Mouse (Mus musculus) adrenal gland, postnatal 36 days (tissue): ENCODE measurements at regions not wholly inside any gene's neighbourhood (a gene's known extent, or its start where the extent isn't known, plus 50 kb on each side); places are given as distances from the start of the nearest gene placed in this dataset.
A peak's percentile ranks its signal among the peaks of the same experiment; 100 is the strongest.

Source experiments
- DNase-seq, 2 experiments: peaks; one replicate each; pipeline ENCODE4 v3.0.0; 2021; ENCODE audit warnings: mixed read lengths in 1 of 2

DNA sequence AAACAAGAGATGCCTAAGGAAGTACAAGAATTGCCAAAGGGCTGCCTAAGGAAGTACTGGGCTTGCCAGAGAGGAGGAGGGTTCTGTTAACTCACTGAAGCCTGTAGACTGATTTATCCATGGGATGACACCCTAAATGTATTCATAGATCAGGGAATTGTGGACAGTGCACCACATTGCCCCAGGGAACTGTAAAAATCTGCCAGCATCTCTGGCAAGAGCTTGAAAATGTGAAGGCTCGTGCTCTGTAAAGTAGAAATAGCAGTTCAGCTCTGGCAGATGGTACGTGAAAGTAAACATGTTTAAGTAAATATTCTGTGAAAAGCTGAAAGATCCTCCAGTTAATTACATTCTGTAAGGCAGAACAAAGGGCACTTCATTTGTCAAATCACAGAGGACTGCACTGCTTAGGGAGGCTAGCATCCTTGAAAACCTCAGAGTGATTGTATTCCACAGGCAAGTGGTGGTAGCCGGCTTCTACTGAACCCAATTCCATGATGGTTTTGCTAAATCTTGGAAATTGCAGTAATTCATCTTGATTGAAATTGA is 445.9 kb upstream of the Grin3a start:
- DNase-seq, result no peak

DNA sequence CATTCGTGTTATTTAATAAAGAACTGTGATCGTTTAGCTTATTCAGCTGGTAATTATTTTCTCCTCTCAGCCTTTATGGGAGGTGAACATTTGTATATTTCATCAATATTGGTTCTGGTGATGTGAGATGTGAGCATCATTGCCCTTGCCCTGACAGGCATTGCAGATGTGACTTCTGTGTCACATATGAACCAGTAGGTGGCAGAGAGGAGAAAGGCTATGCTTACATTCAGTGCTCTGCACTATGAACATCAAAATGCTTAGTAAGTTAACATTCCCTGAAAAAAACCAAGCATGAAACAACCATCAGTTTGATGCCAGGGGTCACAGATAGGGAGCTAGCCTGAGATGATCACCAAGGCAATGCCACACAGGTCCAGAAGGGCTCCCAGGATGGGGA is 441.1 kb upstream of the Grin3a start:
- DNase-seq, result no peak

DNA sequence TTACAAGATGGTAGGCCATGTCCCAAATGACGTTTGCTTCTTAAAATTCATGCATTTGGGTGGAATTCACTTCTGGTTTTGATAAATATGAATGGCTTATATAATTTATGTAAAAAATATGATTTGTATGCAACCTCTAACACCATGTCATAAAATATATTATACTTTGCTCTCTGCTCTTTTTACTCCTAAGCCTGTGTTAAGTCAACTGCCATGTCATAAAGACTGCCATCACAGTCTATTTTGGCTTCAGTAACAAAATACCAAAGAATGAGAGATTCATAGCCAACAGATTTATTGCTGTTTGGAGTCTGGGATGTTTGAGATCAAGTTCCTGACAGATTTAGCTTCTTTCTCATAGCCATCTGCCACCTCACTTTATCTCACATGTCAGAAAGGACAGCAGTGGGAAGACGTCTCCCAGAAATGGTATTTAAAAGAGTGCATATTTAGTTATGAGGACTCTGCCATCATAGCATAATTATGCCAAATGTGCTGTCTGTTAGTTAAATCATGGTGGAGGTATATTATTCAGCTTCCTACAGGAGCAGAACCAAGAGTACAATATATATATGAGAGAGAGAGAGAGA is 413.6 kb upstream of the Grin3a start:
- no peak for DNase-seq

DNA sequence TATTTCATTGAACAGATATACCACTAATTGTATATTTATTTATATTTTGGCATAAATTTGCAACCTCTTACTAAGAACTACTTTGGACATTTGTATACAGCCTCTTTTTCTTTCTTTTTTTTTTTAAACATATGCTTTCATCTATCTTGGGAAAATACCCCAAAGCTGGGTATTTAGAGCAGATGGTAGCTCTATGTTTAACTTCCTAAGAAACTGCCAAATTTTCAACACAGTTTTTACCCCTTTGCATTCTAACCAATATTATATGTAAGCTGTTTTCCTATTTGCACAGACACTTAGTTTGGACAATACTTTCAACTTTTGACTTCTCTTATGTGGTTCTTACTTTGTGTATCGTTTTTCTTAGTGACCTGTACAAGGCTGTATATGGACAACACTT is 396.5 kb upstream of the Grin3a start:
- no peak for DNase-seq

DNA sequence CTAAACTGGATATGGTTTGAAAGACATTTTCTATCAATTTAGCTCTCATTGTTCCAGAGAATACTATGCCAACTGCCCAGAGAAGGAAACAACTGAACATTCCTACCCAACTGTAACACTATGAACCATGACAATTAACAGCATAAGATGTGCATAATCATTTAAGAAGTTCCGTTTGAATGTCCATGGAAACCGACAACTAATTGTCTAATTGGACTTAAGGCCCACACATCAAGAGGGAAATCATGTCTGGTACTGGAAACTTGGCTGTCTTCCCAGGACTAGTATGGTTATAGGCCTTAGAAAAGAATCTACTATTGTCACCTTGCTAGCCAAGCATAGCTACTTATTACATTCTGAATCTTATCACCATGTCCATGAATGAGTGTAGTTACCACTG is 395.4 kb upstream of the Grin3a start:
- no peak for DNase-seq

DNA sequence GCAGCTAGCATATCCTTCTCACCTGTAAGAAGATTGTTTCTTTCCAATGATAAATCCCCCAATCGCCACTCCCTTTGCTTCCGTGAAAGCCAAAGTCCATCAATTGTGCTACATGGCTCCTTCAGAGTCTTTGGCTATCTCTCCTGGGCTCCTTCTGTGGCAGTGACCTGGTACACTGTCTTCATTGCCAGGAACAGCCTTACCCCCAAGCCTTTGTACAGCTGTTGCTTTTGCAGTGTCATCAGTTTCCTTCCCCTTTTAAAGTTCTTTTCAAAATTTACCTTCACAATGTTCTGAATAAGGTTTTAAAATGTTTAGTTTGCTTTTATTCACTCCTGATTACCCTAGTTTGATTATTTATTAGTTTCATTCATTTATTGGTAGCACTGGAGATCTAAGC is 393.8 kb upstream of the Grin3a start:
- DNase-seq, result no peak

DNA sequence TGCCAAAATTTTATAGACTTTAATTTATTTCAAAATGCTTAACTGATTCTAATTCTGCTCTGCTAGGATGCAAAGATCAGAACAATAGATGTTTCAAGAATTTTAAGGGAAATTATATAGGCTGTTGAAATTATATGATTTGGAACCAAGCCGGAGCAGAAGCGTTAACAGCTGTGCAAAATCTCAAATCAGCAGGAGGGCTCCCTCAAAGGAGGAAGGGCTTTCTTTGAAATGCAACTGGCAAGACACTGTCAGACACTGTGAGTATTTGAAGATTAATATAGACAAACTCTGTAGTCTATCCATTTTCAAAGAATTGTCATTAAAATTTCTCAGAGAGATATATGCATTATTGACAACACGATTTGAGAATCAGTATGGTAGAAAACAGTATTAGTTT is 389.9 kb upstream of the Grin3a start:
- no peak for DNase-seq

DNA sequence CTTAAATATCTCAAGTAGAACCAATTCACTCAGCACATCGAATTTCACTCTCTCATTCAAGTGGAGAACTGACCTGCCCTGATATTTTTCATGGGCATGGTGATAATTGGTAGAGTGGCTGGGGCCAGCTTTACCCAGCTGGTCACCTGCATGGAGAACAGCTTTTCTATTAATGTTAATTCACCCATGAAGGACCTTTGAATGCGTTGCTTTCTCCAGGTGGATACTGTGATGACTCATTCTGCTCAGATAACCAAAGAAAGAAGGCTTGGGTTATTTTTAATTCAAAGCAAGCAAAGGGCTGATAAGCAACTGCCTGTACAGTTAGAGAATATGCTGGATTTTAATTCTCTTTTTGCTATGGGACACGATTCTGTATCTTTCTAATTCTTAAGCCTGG is 357.8 kb upstream of the Grin3a start:
- no peak for DNase-seq

DNA sequence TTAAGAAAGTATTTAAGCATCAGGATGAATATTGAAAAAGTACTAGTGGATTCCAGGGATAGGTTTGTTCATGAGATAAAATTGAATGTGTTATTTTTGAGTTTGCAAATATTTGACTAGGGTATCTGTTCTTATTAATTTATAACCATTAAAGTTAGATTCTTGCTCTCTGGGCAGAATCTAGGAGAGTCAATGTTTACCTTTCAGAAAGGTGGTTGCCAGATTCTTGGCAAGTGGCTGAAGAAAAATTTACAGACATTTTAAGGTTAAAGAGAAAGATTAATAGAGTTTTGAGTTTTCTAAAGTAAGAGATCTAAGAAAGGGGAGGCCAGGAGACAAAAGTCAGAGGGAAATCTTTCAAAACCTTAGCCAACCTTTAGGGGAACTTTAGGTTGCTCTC is 331.7 kb upstream of the Grin3a start:
- no peak for DNase-seq

DNA sequence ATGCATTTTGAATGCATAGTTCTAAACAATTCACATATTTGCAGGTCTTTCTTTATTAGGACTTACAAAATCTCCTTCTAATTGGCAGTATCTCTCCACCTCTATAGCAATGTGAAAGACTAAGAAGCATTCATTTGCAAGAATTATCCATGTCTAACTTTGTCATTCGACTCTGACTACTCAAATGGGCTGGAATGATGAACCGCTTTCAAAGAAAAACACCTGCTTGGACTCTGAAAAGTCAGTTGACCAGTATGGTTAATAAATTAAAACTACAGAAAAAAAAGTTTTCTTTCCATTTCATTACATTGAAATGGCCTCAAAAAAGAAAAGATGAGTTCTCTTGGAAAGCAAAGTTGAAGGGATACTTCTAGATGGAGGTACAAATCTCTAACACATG is 331.1 kb upstream of the Grin3a start:
- DNase-seq, result no peak

DNA sequence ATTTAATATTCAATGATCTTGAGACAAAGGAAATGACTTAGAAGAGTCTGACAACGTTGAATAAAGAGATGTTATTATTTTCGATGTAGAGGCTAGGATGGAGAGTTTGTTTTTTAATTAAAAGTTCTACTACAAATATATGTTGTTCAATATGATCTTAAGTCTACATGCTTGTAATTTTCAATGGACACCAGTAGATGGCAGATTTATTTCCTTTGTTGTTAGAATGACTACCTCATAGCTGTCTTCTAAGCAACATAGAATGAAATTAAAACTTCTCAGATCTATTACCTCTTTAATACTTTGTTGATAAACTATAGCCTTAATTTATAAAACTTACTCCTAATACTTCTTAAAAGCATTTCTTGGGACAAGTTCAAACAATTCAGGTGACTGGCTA is 315.3 kb upstream of the Grin3a start:
- no peak for DNase-seq

DNA sequence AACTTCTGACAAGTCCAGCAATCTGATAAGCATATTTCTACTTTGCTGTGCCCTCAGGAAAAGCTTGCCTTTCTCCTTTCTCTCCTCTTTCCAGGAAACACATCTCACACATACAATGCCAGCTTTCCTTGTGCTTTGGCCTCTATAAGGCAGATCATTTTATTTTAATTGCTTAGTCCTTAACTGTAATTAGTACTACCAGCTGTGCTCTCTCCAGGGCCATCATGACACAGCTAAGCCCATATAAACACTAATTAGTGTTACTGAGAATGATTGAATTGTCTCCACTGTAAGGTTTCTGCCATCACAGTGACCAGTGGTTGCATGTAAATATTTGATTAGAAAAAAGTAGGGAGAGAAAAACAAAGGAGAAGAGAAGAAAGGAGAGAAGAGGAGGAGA is 300.4 kb upstream of the Grin3a start:
- no peak for DNase-seq

DNA sequence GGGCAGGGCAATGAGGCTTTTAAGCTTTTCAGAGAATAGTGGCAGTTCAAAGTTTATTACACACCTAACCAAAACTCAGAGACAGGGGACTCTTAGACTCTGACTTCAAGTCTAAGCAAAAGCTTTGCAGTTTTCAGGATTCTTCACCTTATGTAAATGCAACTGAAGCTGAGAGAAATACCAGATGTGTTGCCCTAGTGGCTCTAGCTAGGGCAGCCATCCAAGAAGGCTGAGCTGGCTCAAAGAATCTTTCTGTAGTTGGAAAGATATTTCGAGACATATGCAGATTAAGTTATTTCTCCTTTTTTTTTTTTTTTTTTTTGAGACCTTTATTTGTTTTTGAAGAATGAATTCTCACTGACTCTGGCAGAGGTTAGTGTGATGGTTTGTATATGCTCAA is 284.7 kb upstream of the Grin3a start:
- DNase-seq, result no peak

DNA sequence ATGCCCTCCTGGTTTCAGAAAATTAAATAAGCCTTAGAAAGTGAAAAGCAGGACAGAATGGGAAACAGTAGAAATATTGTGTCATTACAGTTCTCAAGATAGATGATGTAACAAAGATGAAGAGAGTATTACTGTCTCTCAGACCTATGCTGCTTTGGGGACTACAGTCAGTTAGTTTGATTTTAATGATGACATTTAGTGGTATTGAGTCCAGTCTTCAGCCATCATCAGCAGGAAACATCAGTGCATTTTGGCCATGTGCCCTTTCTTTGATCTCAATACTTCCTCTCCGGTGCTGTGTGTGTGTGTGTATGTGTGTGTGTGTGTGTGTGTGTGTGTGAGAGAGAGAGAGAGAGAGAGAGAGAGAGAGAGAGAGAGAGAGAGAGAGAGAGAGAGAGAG is 261.0 kb upstream of the Grin3a start:
- no peak for DNase-seq

DNA sequence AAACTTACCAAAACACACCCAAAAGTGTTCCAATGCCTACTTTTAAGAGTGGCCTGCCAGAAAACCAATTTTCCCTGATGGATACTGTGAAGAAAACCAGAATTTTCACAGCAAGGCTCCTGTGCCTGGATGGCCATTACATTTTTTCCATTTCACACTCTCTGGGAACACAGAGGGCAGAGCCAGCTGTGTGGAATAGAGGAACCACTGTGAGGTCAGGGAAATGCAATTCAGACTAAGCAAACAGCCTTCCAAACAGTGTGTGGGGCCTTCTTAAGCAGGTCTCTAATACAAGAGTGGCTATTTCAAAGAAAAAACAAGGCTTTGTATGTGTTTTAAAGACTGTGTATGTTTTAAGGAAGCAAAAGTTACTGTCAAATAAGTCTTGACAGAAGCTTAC is 242.3 kb upstream of the Grin3a start:
- no peak for DNase-seq

DNA sequence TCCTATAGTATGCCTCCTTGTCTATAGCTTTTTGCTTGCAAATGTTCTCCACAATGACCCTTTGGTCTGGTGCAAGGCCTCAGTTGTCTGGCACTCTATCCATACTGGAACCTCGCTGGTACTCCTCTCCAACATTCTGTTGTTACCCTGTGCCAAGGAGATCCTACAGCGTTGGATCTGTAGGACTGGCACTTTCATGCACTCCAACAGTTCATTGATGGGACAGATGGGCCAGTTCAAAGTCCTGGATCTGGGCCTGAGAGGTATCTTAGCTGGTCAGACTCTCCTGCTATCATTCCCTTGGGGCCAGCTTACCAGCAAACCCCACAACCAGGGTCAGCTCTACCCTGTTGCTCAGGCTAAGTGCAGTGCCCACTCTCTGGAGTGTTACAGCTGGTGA is 241.1 kb upstream of the Grin3a start:
- DNase-seq, result no peak

DNA sequence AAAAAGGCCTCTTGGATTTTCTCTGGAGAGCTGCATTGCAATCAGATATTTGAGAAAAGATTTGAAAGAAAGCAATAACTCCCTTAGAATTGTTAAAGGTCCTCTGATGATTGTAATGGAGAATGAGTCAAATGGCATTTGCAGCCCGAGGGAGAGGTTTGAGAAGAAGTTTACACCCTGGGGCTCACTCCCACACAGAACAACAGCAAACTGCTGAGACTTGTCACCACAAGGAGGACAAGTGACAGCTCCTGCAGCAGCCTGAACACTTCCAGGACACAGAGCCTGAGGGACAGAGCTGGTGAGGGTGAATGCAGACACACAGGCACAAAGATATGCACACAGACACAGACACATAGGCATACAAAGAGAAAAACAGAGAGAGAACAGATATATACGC is 210.0 kb upstream of the Grin3a start:
- DNase-seq, result no peak

DNA sequence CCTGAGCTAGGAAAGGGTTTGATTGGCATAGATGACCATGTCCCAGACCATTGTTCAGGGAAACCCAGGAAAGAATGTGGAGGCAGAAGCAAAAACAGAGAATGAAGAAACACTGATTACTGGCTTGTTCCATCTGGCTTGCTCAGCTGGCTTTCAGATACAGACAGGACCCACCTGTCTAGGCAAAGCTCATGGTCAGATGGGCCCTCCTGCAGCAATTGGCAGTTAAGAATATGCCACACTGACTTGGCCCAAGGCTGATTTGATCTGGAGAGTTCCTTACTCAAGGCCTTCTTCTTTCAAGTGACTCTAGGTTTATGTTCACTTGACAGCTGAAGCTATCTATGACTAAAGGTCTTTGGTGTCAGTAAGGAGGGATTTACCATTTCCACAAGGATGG is 195.9 kb upstream of the Grin3a start:
- DNase-seq, result no peak

DNA sequence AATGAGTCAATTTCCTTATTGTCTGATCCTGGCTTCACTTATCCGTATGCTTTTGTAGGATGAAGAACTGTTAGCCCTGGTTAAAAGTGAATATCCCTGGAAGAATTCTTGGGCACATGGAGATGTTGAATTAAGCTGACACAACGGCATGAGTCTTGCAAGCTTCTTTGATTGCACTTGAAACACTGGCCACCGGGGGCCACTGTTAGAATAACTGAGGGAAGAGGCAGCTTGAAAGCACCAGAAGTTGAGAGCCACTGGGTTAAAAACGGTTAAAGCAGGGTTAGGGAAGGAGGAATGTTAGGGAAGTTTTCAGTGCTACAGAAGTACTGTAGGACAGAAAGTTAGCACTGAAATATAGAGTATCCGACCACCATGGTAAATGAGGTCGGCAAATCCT is 190.5 kb upstream of the Grin3a start:
- peak in 1 of 2 experiments; percentile 4 for DNase-seq

DNA sequence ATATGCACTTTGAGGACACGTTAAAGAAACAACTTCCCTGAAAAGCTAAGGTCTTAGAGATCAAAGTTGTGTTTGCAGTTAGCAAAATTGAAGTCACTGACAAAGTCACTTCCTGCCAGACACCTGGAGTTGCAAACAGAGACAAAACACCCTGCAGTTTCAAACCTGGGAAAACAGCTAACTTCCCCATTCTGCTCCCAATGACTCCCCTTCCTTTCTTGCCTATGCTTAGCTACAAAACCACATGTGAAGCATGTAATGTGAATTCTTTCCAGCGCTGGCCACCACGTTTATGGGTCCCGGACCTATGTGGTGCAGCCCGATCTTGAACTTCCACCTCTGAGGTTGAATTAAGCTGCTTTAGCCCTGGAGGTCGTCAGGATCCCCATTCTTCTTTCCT is 179.8 kb upstream of the Grin3a start:
- no peak for DNase-seq
